Mouse (Mus musculus) hindbrain, embryonic 16.5 days (tissue): ENCODE measurements around the gene Trappc11. TPM values are rescaled to one million over a fixed set of nuclear protein-coding genes. Genes with fewer than 3 reads are reported as not detected.

Source experiments
- ATAC-seq: fragments of 200-750 bp; cut with Nextera tagmentation; 2 replicates; pipeline ENCODE4 v1.8.0; 2017; ENCODE audit warnings: moderate TSS enrichment, moderate library complexity
- H3K27ac ChIP-seq: fragments of 300-500 bp; sonication (generic); 2 replicates; pipeline ENCODE4 v1.5.1; 2014; ENCODE audit warnings: low read depth, mild to moderate bottlenecking, control low read depth, low read length, moderate library complexity
- H3K27me3 ChIP-seq: fragments of 300-500 bp; sonication (generic); replicated peaks from 2 replicates; pipeline ENCODE4 v1.6.1; 2014; ENCODE audit warnings: low read length; ENCODE audit not compliant: control insufficient read depth, insufficient read depth
- H3K36me3 ChIP-seq: fragments of 300-500 bp; sonication (generic); 2 replicates; pipeline ENCODE4 v1.6.1; 2014; ENCODE audit warnings: mild to moderate bottlenecking, low read length, moderate library complexity, mixed read lengths; ENCODE audit not compliant: control insufficient read depth, insufficient read depth
- H3K4me1 ChIP-seq: fragments of 300-500 bp; sonication (generic); 2 replicates; pipeline ENCODE4 v1.6.1; 2014; ENCODE audit warnings: low read depth, low read length; ENCODE audit not compliant: control insufficient read depth, insufficient read depth
- H3K4me2 ChIP-seq: fragments of 300-500 bp; sonication (generic); 2 replicates; pipeline ENCODE4 v1.6.1; 2014; ENCODE audit warnings: mild to moderate bottlenecking, low read length, control low read depth, moderate library complexity
- H3K4me3 ChIP-seq: fragments of 300-500 bp; sonication (generic); 2 replicates; pipeline ENCODE4 v1.5.1; 2014; ENCODE audit warnings: mild to moderate bottlenecking, low read length, control low read depth, moderate library complexity
- H3K9ac ChIP-seq: fragments of 300-500 bp; sonication (generic); 2 replicates; pipeline ENCODE4 v1.6.1; 2014; ENCODE audit warnings: low read depth, mild to moderate bottlenecking, control low read depth, low read length, moderate library complexity
- H3K9me3 ChIP-seq: fragments of 300-500 bp; sonication (generic); 2 replicates; pipeline ENCODE4 v1.6.1; 2014; ENCODE audit warnings: mild to moderate bottlenecking, low read length, moderate library complexity; ENCODE audit not compliant: control insufficient read depth
- WGBS: fragments of 180-500 bp; shearing (Covaris S2); extraction: QIAGEN DNeasy Blood & Tissue Kit; methylation state at CpG from one replicate; pipeline ENCODE4 v1.1.7; 2014; 5-methylcytosine and 5-hydroxymethylcytosine counted together
- polyA plus RNA-seq: library from polyadenylated mRNA; unstranded; fragments of >200 nt; fragmentation: Nextera tagmentation; extraction: Ambion mirVana; gene quantifications from 2 replicates; pipeline ENCODE4 v1.2.1, GENCODE M21; 2015

Gene Trappc11
- polyA plus RNA-seq, result 39.7 and 42.5 TPM in 2 replicates

DNA sequence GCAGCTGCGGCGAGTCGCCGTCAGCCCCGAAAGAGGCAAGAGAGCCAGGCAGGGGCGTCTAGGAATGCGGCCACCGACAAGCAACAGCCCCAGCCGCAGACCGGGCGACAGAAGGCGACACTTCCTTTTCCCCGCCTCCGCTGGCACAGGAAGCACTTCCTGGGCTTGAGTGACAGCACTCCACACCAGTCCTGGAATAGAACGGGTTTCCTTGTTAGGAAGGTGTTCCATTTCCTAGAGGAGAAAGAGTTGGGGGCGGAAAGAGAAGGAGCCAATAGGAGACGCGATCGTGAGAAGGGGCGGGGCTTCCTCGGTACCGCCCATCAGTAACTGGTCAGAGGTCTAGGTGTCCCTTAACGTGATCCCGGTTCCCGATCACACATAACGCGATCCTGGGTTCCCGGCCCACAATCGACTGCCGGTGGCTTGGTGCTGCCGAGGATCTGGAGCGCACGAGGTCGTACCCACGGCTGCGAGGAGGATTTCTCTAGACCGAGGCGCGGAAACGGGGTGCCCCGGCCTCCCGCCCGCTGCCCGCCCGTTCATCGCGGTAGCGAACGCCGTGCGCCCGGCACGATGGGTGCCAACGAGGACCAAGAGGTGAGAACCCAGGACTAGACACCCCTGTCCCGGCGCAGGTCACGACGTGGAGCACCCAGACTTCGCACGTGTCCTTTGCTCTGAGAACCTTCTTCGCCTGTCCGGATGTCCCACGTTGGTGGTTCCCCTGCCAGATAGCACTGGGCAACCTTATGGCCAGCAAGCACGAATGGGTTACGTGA, at the start of gene Trappc11, which contains the start of gene Rwdd4a:
TSS of gene Trappc11 (minus strand) at position 127 of the 782 bp plus-strand sequence.
TSS of gene Rwdd4a (plus strand) at position 321 of the 782 bp plus-strand sequence.
- H3K4me1 ChIP-seq, result peaks cover 30% of the 10 kb centered on the region
- H3K27ac ChIP-seq, result peak within 1 kb of the TSS; percentile 90
- H3K9me3 ChIP-seq, result no peaks in the 10 kb centered on the region
- peaks cover 9% of the 10 kb centered on the region; the same call in 1 of the 2 replicates for H3K36me3 ChIP-seq
- no peaks in the 10 kb centered on the region for H3K27me3 ChIP-seq
- ATAC-seq, result peak; percentile 100
- H3K4me3 ChIP-seq, result peak within 1 kb of the TSS; percentile 91
- H3K9ac ChIP-seq, result peak within 1 kb of the TSS; percentile 93
- 0% methylated on average over 63 of the region's 65 CpGs for WGBS
- H3K4me2 ChIP-seq, result peak within 1 kb of the TSS; percentile 81

DNA sequence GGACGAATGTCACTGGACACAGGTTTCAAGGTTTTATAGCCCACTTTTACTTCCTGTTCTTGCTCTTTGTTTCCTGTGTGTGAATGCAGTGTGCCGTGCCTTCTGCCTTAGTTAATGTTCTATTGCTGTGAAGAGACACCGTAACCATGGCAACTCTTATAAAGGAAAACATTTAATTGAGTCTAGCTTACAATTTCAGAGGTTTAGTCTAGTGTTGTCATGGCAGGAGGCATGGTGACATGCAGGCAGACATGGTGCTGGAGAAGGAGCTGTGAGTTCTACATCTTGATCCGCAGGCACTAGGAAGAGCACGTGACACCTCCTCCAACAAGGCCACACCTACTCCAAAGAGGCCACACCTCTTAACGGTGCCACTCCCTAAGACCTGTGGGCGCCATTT, 48.2 kb upstream of the Trappc11 start:
- no peaks in the 10 kb centered on the region for H3K27me3 ChIP-seq
- peak; percentile 71 for ATAC-seq
- no peak overlapping the region for H3K4me2 ChIP-seq
- H3K9ac ChIP-seq, result no peak overlapping the region
- no peaks in the 10 kb centered on the region for H3K9me3 ChIP-seq
- no peaks in the 10 kb centered on the region for H3K36me3 ChIP-seq
- WGBS, result 76% methylated on average over 7 of the region's 7 CpGs
- no peak overlapping the region for H3K4me3 ChIP-seq
- no peak overlapping the region for H3K27ac ChIP-seq
- H3K4me1 ChIP-seq, result no peaks in the 10 kb centered on the region

DNA sequence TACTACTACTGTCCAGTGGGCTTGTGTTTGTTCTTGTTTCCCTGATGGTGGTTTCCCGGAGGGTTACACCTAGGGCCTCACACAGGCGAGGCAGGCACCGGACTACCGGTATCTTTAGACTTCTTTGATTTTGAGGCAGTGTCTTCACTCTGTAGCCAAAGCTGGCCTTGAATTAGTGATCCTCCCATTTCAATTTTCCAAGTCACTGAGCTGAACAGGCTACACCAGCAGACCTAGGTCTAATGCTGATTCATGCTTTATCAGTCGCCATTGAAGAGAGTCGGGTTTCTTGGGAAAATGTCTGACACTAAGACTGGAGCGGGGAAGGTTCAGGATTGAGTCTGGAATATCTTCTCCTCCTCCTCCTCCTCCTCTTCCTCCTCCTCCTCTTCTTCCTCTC, 40.2 kb upstream of the Trappc11 start:
- H3K4me3 ChIP-seq, result no peak overlapping the region
- H3K36me3 ChIP-seq, result no peaks in the 10 kb centered on the region
- no peak overlapping the region for H3K27ac ChIP-seq
- H3K9me3 ChIP-seq, result no peaks in the 10 kb centered on the region; the same call in 1 of the 2 replicates
- WGBS, result 85% methylated on average over 7 of the region's 7 CpGs
- H3K27me3 ChIP-seq, result no peaks in the 10 kb centered on the region
- H3K4me2 ChIP-seq, result no peak overlapping the region
- ATAC-seq, result no peak
- no peaks in the 10 kb centered on the region for H3K4me1 ChIP-seq
- no peak overlapping the region for H3K9ac ChIP-seq

DNA sequence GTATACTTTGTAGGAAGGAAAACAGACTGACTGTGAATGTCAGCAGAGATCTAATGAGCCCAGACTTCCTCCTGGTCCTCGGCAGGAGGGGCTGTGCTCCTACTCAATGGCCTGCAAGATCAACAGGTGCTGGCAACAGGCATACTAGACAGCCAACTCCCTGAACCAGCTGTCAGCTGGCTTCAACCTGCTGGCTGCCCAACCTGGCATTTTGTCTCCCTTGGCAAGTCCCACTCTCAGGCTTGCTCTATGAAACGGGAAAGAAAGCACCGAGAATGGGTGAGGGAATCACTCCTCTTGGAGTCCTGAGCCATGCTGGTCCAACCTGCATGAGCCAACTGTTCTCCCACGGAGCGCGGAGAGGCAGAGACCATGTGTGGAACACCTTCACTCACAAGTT, 36.9 kb upstream of the Trappc11 start:
- no peak for ATAC-seq
- WGBS, result 85% methylated on average over 6 of the region's 6 CpGs
- H3K4me1 ChIP-seq, result no peaks in the 10 kb centered on the region
- no peak overlapping the region for H3K9ac ChIP-seq
- H3K36me3 ChIP-seq, result no peaks in the 10 kb centered on the region
- H3K27me3 ChIP-seq, result no peaks in the 10 kb centered on the region
- H3K9me3 ChIP-seq, result no peaks in the 10 kb centered on the region
- H3K27ac ChIP-seq, result no peak overlapping the region
- no peak overlapping the region for H3K4me3 ChIP-seq
- H3K4me2 ChIP-seq, result no peak overlapping the region

DNA sequence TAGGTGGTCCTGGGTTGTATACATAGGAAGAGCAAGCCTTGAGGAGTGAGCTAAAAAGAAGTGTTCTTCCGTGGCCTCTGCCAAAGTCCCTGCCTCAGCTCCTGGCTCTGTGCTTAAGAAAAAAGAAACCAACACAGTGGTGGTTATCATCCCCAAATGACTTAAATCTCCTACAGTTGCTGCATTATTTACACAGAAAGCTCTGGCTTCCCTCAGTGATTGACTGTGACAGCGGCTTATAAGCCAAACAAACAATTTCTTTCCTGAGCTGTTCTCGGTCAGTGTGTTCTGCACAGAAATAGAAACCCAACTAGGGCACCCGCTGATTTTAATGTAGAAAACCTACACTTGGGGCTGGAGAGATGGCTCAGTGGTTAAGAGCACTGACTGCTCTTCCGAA, 34.8 kb upstream of the Trappc11 start:
- no peak overlapping the region for H3K4me3 ChIP-seq
- no peaks in the 10 kb centered on the region for H3K27me3 ChIP-seq
- no peak overlapping the region for H3K9ac ChIP-seq
- H3K27ac ChIP-seq, result no peak overlapping the region
- no peaks in the 10 kb centered on the region for H3K36me3 ChIP-seq
- no peak overlapping the region for H3K4me2 ChIP-seq
- ATAC-seq, result no peak
- no peaks in the 10 kb centered on the region for H3K9me3 ChIP-seq
- WGBS, result 81% methylated on average over 5 of the region's 5 CpGs
- no peaks in the 10 kb centered on the region for H3K4me1 ChIP-seq

DNA sequence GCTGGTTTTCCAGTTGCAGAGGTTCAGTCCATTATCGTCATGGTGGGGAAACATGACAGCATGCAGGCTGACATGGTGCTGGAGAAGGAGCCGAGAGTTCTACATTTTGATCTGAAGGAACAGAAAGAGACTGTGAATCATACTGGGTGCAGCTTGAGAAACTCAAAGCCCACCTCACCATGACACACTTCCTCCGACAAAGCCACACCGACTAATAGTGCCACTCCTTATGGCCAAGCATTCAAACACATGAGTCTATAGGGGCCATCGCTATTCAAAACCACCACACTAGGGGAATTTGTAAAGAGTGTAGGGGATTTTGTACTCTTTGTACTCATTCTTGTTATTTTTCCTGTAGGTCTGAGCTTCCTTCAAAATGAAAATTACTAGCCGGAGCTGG, 33.3 kb upstream of the Trappc11 start:
- no peak overlapping the region for H3K27ac ChIP-seq
- H3K27me3 ChIP-seq, result no peaks in the 10 kb centered on the region
- WGBS, result 89% methylated on average over 6 of the region's 6 CpGs
- H3K9me3 ChIP-seq, result no peaks in the 10 kb centered on the region
- ATAC-seq, result no peak
- no peak overlapping the region for H3K4me2 ChIP-seq
- no peak overlapping the region for H3K4me3 ChIP-seq
- H3K9ac ChIP-seq, result no peak overlapping the region
- H3K36me3 ChIP-seq, result no peaks in the 10 kb centered on the region
- no peaks in the 10 kb centered on the region for H3K4me1 ChIP-seq

DNA sequence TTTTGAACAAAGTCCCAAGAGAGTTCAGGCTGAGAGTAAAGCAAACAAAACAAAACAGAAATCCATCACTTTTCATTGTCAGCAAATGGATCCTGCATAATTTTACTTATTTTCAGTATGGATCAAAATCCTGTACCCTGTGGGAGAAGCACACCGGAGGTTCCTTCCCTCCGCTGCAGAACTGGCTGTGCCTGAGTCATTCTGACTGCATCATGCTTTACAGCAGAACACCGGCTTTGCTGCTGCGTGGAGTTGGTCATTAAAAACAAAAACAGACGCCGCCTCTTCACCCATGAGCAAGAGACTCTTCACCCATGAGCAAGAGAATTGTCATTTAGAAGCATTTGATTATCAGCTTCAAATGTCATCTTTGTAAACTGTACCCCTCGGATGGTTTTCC, 27.5 kb upstream of the Trappc11 start:
- 91% methylated on average over 7 of the region's 7 CpGs for WGBS
- ATAC-seq, result no peak

DNA sequence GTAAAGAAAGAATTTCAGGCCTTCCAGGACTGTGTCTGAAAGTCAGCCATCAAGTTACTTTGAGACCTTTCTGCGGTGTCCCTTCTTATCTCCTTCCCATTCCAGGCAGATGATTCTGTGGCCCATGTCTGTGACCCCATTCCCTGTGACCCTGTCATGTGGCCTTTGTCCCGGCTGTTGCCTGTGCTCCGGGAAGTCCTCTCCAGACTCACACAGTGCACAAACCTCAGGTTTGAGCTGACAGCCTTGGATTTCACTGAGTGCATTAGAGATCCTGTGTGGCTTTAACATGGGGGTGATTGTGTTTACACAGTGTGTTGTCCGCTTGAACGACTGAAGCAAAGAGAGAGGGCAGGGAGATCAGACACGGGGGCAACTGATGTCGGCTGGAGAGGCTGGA, 25.0 kb upstream of the Trappc11 start:
- Histone ChIP-seq H3K9ac (no peak overlapping the region), H3K4me2 (no peak overlapping the region), H3K27ac (no peak overlapping the region), H3K4me1 (no peaks in the 10 kb centered on the region), H3K27me3 (no peaks in the 10 kb centered on the region), H3K4me3 (no peak overlapping the region), H3K36me3 (peaks cover 4% of the 10 kb centered on the region), H3K9me3 (no peaks in the 10 kb centered on the region)
- no peak for ATAC-seq
- 45% methylated on average over 7 of the region's 7 CpGs for WGBS

More for the DNA sequence above, 27.5 kb upstream of the Trappc11 start:
- H3K9ac ChIP-seq, result no peak overlapping the region
- no peak overlapping the region for H3K4me3 ChIP-seq
- H3K27ac ChIP-seq, result no peak overlapping the region
- H3K36me3 ChIP-seq, result no peaks in the 10 kb centered on the region
- H3K4me1 ChIP-seq, result no peaks in the 10 kb centered on the region
- no peak overlapping the region for H3K4me2 ChIP-seq
- no peaks in the 10 kb centered on the region for H3K27me3 ChIP-seq
- no peaks in the 10 kb centered on the region for H3K9me3 ChIP-seq

DNA sequence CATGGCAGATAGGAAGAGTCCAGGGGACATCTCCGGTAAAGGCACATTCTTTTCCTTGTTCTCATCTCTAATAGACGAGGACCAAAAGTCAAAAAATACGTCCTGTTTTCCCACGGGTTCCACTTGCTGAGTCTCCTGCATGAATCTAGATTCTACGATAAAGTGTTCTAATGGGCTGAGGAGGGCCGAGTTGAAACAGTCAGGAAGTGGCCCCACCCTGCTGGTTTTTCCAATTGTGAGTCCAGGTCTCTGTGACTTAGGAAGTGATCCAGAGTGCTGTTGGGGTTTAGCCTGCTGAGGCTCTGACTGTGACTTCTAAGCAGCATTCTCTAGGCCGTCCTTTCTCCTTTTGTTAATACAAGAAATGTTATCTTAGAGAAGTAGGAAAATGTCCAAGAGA, 23.2 kb upstream of the Trappc11 start:
- Histone ChIP-seq H3K9ac (no peak overlapping the region), H3K9me3 (no peaks in the 10 kb centered on the region), H3K4me2 (no peak overlapping the region), H3K27me3 (no peaks in the 10 kb centered on the region), H3K27ac (no peak overlapping the region), H3K4me1 (no peaks in the 10 kb centered on the region), H3K4me3 (no peak overlapping the region), H3K36me3 (peaks cover 10% of the 10 kb centered on the region)
- 88% methylated on average over 7 of the region's 7 CpGs for WGBS
- no peak for ATAC-seq
